Mouse (Mus musculus) myocyte (in vitro differentiated cells): ENCODE measurements around the gene Cap2.

Experiments used
- E2F4 ChIP-seq: IDR thresholded peaks from one replicate; pipeline ENCODE4 v1.6.1; 2011; ENCODE audit warnings: mild to moderate bottlenecking, control low read depth, moderate library complexity; ENCODE audit not compliant: insufficient read depth
- MAX ChIP-seq: IDR thresholded peaks from one replicate; pipeline ENCODE4 v1.6.1; 2011; ENCODE audit warnings: low read depth, mild to moderate bottlenecking, control low read depth
- POLR2A ChIP-seq: IDR thresholded peaks from one replicate; pipeline ENCODE4 v1.6.1; 2011; ENCODE audit warnings: low read depth, mild to moderate bottlenecking, control low read depth, moderate library complexity; ENCODE audit not compliant: insufficient read length
- POLR2AphosphoS2 ChIP-seq: IDR thresholded peaks from one replicate; pipeline ENCODE4 v1.6.1; 2011; ENCODE audit warnings: low read depth, control low read depth; ENCODE audit not compliant: insufficient read length
- SRF ChIP-seq: IDR thresholded peaks from one replicate; pipeline ENCODE4 v1.6.1; 2011; ENCODE audit warnings: low read depth; ENCODE audit not compliant: control insufficient read depth, insufficient read length
- TCF12 ChIP-seq: IDR thresholded peaks from one replicate; pipeline ENCODE4 v1.6.1; 2011; ENCODE audit warnings: mild to moderate bottlenecking, control low read depth; ENCODE audit not compliant: poor library complexity, insufficient read depth, severe bottlenecking

GRCm38 (mm10) chr13:46531676-46532075, 30.0 kb downstream of the Cap2 start:
- TF ChIP-seq SRF (no peak), E2F4 (no peak), POLR2A (no peak), TCF12 (no peak), MAX (no peak), POLR2AphosphoS2 (no peak)
